Mouse (Mus musculus): ENCODE results near the gene Slc7a1.

DNA sequence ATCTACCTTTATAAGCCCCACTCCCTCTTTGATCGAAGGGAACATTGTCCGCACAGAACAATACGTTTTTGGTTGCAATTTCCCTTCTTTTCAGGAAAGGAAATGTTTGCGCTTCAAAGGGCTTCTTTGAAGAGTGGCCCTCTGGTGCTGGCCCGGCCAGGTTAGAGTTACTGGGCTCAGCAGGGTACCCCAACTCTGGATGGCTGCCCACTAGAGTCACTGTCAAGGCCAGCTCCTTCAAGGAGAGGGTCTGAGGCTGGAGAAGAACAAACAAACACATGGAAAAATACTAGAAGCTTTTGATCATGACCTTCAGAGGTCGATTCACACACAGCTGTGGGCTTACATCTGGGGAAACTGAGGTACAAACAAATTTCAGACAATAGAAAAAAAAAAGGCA is 6.9 kb downstream of the Slc7a1 start:
- TF ChIP-seq EP300 (IDR thresholded peaks at IDR 0.05; ENCODE audit: low read depth), result no peak
- TF ChIP-seq CTCF (IDR thresholded peaks at IDR 0.05; ENCODE audit: low read depth), result no peak
